Mouse (Mus musculus) liver, embryonic 14.5 days (tissue): ENCODE measurements around the gene Acr.

ENCODE experiments used
- CTCF ChIP-seq: IDR thresholded peaks from 2 replicates; pipeline ENCODE4 v1.5.1; 2016; ENCODE audit warnings: antibody characterized with exemption, low read depth, control low read depth
- EP300 ChIP-seq: IDR thresholded peaks from 2 replicates; pipeline ENCODE4 v1.6.1; 2016; ENCODE audit warnings: antibody characterized with exemption, low read depth

DNA sequence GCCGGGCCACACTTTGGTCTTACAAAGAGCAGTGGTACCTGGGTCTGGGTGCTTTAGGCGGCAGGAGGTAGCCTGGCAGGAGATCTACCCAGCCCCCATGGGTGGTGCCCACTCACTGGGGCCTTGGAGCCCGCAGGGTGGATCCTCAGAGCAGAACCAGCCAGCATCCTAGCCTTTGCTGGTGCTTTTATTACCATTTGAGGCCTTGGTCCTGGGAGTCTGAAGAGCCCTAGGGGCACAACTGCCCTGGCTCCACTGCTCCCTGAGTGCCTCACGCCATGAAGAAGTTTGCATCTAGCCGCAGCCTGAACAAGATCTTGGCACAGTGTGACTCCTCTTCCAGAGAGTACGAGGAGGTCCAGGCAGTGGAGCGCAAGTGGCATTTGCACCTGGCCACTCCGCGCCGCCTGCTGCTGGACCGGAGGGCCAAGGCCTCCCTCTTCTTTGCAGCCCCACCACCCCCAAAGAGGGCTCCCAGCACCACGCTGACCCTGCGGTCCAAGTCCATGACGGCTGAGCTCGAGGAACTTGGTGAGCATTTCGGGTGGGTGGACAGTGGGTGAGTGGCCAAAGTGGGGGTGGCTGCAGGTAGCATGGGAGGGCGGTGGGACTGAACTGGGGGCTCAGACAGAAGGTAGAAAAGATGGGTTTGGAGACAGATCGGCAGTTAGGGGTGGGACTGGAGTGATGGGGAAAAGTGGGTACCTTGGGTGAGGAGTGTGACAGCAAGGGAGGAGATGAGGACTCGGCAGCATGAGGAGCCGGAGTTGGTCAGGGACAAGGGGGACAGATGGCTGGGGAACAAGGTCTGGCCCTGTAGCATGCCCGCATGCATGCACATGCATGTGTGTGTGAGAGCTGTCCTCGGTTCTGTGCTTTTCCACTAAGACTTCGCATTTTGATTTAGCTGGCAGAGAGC lies 34.9 kb upstream of the Acr start:
- no peak for TF ChIP-seq EP300
- TF ChIP-seq CTCF, result no peak
